Mouse (Mus musculus) limb, embryonic 15.5 days (tissue): ENCODE measurements around the gene Nfia. TPM values are rescaled to one million over a fixed set of nuclear protein-coding genes. Genes with fewer than 3 reads are reported as not detected.

Experiments
- ATAC-seq: fragments of 200-750 bp; cut with Nextera tagmentation; 2 replicates; pipeline ENCODE4 v1.8.0; 2017; ENCODE audit warnings: low read depth, moderate TSS enrichment; ENCODE audit not compliant: insufficient number of reproducible peaks, low FRiP score, low TSS enrichment
- H3K27ac ChIP-seq: fragments of 300-500 bp; sonication (generic); 2 replicates; pipeline ENCODE4 v1.5.1; 2015; ENCODE audit warnings: moderate library complexity, mild to moderate bottlenecking, inconsistent platforms
- H3K27me3 ChIP-seq: fragments of 300-500 bp; sonication (generic); 2 replicates; pipeline ENCODE4 v1.6.1; 2015; ENCODE audit warnings: inconsistent platforms
- H3K36me3 ChIP-seq: fragments of 300-500 bp; sonication (generic); 2 replicates; pipeline ENCODE4 v1.6.1; 2015; ENCODE audit warnings: inconsistent platforms
- H3K4me1 ChIP-seq: fragments of 300-500 bp; sonication (generic); 2 replicates; pipeline ENCODE4 v1.6.1; 2015; ENCODE audit warnings: inconsistent platforms
- H3K4me2 ChIP-seq: fragments of 300-500 bp; sonication (generic); 2 replicates; pipeline ENCODE4 v1.6.1; 2015; ENCODE audit warnings: mild to moderate bottlenecking, inconsistent platforms
- H3K4me3 ChIP-seq: fragments of 300-500 bp; sonication (generic); 2 replicates; pipeline ENCODE4 v1.5.1; 2015; ENCODE audit warnings: mild to moderate bottlenecking, inconsistent platforms
- H3K9ac ChIP-seq: fragments of 300-500 bp; sonication (generic); 2 replicates; pipeline ENCODE4 v1.6.1; 2015; ENCODE audit warnings: inconsistent platforms
- H3K9me3 ChIP-seq: fragments of 300-500 bp; sonication (generic); 2 replicates; pipeline ENCODE4 v1.6.1; 2016; ENCODE audit warnings: inconsistent platforms
- WGBS: fragments of 180-500 bp; shearing (Covaris S2); methylation state at CpG from one replicate; pipeline ENCODE4 v1.1.7; 2015; 5-methylcytosine and 5-hydroxymethylcytosine counted together
- polyA plus RNA-seq: library from polyadenylated mRNA; unstranded; fragments of >200 nt; fragmentation: Nextera tagmentation; extraction: Ambion mirVana; gene quantifications from 2 replicates; pipeline ENCODE4 v1.2.1, GENCODE M21; 2015

The Nfia gene
- polyA plus RNA-seq, 1 experiment from 2014 or later: 64.9 TPM

DNA sequence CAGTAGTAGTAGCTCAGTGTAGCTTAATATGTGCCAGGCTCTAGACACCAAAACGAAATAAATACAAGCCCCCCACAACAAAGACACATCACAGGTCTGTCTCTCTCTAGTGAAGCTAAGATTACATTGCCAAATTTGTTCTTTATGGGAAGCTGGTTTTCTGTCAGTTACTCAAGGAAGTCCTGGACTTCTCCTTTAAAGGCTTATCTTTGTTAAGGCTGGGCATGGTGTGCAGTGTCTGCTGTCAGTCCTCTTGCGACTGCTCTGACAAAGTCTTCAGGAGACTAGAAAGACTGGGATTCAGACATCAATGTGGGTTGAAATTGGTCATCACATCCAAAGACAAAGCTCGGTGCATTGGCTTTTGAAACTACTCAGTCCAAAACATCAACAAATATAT lies 36.4 kb downstream of the Nfia start:
- no peak overlapping the region for H3K27ac ChIP-seq
- H3K9ac ChIP-seq: no peak overlapping the region
- H3K4me2 ChIP-seq: no peak overlapping the region
- no peaks in the 10 kb centered on the region for H3K9me3 ChIP-seq
- 83% methylated on average over 3 of the region's 3 CpGs for WGBS
- H3K4me1 ChIP-seq: peaks cover 8% of the 10 kb centered on the region; the same call in 1 of the 2 replicates
- no peaks in the 10 kb centered on the region for H3K27me3 ChIP-seq
- ATAC-seq: no peak
- H3K4me3 ChIP-seq: no peak overlapping the region
- H3K36me3 ChIP-seq: no peaks in the 10 kb centered on the region

DNA sequence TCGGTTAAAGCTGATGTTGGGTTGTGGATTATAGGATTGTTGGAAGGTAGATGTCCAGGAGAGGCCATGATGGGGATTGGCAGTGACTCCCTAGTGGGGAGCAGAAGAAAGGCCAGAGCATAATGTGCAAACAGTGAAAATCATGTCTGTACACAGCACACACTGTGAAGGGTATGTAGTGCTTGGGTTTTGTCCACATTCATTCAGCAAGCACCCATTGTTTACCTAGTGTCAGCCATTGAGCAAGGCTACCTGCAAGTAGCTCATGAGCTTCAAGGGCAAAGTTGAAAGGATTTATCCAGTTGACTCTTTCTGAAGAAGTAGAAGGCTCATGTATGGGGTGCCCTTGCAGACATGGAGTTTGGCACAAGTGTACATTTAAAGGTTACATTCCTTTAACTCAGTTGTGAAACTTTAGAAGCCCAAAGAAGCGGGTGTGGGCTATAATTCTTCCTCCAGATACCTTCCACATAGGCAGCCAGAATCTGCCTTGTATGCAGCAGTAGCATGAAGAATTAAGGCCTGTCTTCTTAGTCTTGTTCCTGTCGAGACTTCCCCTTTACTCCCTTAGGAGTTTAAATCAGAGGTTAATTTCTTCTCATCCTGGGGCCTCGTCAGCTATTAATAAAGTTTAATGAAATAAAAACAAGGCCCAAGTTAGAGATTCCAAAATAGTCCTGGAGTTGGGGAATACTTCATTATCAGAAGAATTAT lies 37.2 kb downstream of the Nfia start:
- 65% methylated on average over 4 of the region's 4 CpGs for WGBS
- Histone ChIP-seq H3K9me3 (no peaks in the 10 kb centered on the region), H3K27me3 (no peaks in the 10 kb centered on the region), H3K4me2 (no peak overlapping the region), H3K4me1 (peaks cover 11% of the 10 kb centered on the region; the same call in 1 of the 2 replicates), H3K4me3 (no peak overlapping the region), H3K9ac (no peak overlapping the region), H3K27ac (no peak overlapping the region), H3K36me3 (no peaks in the 10 kb centered on the region)
- ATAC-seq: no peak

DNA sequence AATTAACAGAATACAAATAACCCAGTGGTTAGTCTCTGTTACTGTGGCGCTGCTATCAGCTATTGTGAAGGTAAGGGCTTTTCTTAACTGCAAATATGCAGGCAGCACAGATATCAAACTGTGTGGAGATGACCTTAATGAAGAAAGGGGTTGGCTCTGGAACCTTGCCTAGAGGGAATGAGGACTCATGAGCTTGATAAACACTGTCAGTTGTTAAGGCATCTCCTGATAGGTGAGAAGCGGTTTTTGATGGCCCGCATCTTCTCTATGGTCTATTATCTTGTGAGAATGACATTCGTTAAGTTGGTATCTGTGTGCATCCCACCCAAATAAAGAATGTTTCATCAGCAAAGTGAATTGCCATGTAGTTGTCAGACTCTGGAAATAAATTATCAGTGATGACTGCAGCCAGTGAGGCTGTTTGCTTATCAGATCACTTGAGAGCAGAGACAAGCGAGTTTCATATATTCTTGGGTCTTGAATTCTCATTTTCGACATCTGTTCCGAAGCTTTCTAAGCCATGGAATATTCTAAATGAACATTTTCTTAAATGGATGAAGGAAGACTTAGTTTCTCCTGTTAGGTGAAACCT lies 37.9 kb downstream of the Nfia start:
- H3K9me3 ChIP-seq: no peaks in the 10 kb centered on the region
- H3K4me1 ChIP-seq: peaks cover 8% of the 10 kb centered on the region; the same call in 1 of the 2 replicates
- no peaks in the 10 kb centered on the region for H3K36me3 ChIP-seq
- H3K4me3 ChIP-seq: no peak overlapping the region
- ATAC-seq: no peak
- 88% methylated on average over 7 of the region's 7 CpGs for WGBS
- H3K27ac ChIP-seq: no peak overlapping the region
- no peaks in the 10 kb centered on the region for H3K27me3 ChIP-seq
- no peak overlapping the region for H3K4me2 ChIP-seq
- H3K9ac ChIP-seq: no peak overlapping the region

DNA sequence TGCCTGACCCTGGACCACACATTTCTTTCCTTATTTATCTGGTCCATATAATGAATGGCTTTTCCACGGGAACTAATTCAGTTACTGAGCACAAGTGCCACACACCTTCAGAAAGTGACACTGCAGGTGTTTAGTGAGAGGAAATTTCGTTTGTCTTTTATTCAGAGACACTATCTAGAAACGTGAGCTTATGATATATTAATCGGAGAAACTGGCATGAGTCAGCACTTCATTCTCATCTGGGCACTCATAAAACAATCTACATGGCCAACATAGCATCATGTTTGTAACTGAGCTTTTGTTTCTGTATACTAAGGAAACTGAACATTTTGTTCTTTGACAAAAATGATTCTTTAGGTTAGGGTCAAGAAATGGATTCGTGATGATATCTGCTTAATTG lies 40.5 kb downstream of the Nfia start:
- H3K9ac ChIP-seq: no peak overlapping the region
- no peaks in the 10 kb centered on the region for H3K36me3 ChIP-seq
- no peak overlapping the region for H3K4me2 ChIP-seq
- WGBS: 86% methylated on average over 5 of the region's 5 CpGs
- ATAC-seq: no peak
- no peaks in the 10 kb centered on the region for H3K9me3 ChIP-seq
- H3K27ac ChIP-seq: no peak overlapping the region
- peaks cover 14% of the 10 kb centered on the region for H3K4me1 ChIP-seq
- no peak overlapping the region for H3K4me3 ChIP-seq
- H3K27me3 ChIP-seq: no peaks in the 10 kb centered on the region

DNA sequence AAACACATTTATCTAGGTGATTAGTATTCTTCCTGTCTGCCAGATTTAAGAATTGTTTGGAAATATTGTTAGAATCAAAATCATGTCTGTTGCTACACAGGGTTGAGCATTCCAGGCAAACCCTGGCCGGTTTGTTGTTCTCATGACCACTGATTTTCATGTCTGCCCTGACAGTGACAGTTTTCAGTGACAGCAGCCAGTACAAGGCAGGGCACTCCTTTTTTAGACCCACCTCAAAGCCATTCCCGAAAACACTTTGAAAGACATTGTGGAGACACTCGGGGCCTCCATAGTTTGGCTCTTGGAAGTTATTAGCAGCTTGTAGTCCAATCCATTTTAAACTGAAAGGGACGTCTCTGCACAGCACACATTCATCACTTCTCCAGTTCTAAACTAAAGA lies 41.5 kb downstream of the Nfia start:
- H3K27me3 ChIP-seq: no peaks in the 10 kb centered on the region
- H3K4me3 ChIP-seq: no peak overlapping the region
- no peak overlapping the region for H3K27ac ChIP-seq
- no peaks in the 10 kb centered on the region for H3K36me3 ChIP-seq
- no peak overlapping the region for H3K9ac ChIP-seq
- H3K4me2 ChIP-seq: no peak overlapping the region
- H3K9me3 ChIP-seq: no peaks in the 10 kb centered on the region
- 79% methylated on average over 4 of the region's 4 CpGs for WGBS
- peaks cover 16% of the 10 kb centered on the region for H3K4me1 ChIP-seq
- no peak for ATAC-seq

DNA sequence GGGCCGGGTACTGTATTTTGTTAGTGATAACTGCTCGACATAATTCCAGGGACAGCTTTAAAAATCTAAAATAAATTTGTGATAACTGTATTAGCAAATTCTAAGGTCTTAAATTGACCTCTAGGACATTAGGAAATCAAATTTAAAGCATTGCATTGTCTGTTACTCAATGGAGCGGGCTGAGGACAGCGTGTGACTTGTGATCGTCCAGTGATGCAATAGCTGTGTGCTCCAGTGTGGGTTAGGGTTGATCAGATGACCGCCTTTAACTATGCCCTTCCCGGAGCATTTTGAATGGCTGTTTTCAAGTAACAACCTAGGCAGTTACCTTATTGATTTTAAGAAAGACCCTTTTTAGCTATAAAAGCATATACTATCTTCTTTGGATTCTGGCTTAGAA lies 42.0 kb downstream of the Nfia start:
- no peak for ATAC-seq
- Histone ChIP-seq H3K4me2 (no peak overlapping the region), H3K9ac (no peak overlapping the region), H3K9me3 (no peaks in the 10 kb centered on the region), H3K27me3 (no peaks in the 10 kb centered on the region), H3K4me1 (peaks cover 14% of the 10 kb centered on the region), H3K36me3 (no peaks in the 10 kb centered on the region), H3K4me3 (no peak overlapping the region), H3K27ac (no peak overlapping the region)
- 91% methylated on average over 7 of the region's 7 CpGs for WGBS

DNA sequence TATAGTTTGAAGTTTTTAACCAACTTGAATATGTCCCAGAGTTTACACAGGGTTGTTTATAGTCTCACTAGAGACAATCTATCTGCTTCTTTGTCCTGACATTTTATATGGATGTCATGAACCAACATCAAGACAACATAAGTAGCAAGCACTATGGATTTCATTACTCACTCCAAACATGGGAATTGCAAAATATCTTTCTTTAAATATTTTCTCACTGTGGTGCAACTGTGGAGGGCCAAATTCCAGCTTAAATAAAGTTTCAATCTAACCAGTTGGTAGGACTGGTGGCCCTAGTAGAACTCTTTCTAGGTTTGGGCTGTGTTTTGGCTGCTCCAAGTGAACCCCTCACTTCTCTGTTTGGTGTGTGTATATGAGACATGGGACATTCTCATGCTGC lies 43.5 kb downstream of the Nfia start:
- ATAC-seq: no peak
- Histone ChIP-seq H3K4me3 (no peak overlapping the region), H3K36me3 (no peaks in the 10 kb centered on the region), H3K27ac (no peak overlapping the region), H3K9ac (no peak overlapping the region), H3K9me3 (no peaks in the 10 kb centered on the region), H3K4me1 (peaks cover 11% of the 10 kb centered on the region; the same call in 1 of the 2 replicates), H3K4me2 (no peak overlapping the region), H3K27me3 (no peaks in the 10 kb centered on the region)

DNA sequence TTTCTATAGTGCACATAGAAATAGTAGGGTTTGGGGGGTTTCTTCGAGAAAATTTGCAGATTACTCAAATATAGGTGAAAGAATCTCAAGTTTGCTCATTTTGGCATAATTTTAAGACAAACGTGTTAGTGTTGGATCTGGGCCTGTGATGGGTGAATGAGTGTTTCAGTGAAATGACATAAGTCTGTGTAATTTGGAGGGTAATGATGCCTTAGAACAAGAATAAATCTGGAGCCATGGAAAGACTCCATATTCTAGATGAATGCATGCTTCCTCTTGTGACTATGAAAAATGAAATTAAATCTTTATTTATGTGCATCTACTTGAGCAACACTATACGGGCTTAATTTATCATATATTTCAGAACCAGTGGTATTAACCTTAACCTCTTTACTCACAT lies 44.2 kb downstream of the Nfia start:
- H3K27ac ChIP-seq: no peak overlapping the region
- WGBS: 80% methylated on average over 3 of the region's 3 CpGs
- H3K4me3 ChIP-seq: no peak overlapping the region
- H3K4me2 ChIP-seq: no peak overlapping the region
- no peaks in the 10 kb centered on the region for H3K27me3 ChIP-seq
- H3K4me1 ChIP-seq: peaks cover 11% of the 10 kb centered on the region; the same call in 1 of the 2 replicates
- H3K9me3 ChIP-seq: no peaks in the 10 kb centered on the region
- no peak overlapping the region for H3K9ac ChIP-seq
- H3K36me3 ChIP-seq: no peaks in the 10 kb centered on the region
- no peak for ATAC-seq

DNA sequence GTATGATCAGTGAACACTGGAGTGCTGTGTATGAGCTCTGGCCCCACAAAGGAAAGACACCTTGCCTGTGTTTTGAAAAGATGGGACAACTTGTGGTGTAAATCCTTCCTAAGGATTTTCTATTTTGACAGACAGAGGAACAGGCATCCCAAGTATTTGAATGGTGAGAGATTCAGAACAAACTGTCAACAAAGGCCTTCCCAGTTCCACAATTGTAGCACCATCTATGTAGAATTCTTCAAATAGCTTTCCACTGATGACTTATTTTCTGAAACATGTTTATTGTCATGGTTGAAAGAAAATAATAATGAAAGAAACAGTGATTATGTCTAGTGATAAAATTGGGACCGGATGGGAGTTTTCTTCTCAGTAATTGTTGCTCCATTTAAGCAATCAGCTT lies 45.2 kb downstream of the Nfia start:
- Histone ChIP-seq H3K4me1 (peaks cover 11% of the 10 kb centered on the region; the same call in 1 of the 2 replicates), H3K4me3 (no peak overlapping the region), H3K36me3 (no peaks in the 10 kb centered on the region), H3K4me2 (no peak overlapping the region), H3K9me3 (no peaks in the 10 kb centered on the region), H3K27ac (no peak overlapping the region), H3K27me3 (no peaks in the 10 kb centered on the region), H3K9ac (no peak overlapping the region)
- no peak for ATAC-seq
- WGBS: 69% methylated on average over 1 of the region's 1 CpGs

DNA sequence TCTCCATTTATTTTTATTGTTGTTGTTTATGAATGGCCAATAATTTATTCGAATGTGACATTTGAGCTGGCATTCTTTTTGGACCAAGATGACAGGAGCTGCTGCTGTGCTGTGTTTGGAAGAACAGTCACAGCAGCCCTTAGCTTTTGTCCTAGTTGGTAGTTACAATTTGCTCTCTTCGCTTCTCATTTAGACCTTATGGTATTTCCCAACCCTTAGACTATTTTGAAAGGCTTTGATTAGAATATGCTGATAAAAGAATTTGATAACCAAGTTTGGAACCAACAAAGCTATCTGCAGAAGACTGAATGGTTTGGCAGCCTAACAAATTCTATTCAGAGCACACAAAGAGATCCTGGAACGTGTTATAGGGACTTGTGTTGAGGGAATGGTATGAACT lies 46.0 kb downstream of the Nfia start:
- Histone ChIP-seq H3K36me3 (no peaks in the 10 kb centered on the region), H3K4me1 (peaks cover 11% of the 10 kb centered on the region; the same call in 1 of the 2 replicates)
- WGBS: 76% methylated on average over 3 of the region's 3 CpGs

DNA sequence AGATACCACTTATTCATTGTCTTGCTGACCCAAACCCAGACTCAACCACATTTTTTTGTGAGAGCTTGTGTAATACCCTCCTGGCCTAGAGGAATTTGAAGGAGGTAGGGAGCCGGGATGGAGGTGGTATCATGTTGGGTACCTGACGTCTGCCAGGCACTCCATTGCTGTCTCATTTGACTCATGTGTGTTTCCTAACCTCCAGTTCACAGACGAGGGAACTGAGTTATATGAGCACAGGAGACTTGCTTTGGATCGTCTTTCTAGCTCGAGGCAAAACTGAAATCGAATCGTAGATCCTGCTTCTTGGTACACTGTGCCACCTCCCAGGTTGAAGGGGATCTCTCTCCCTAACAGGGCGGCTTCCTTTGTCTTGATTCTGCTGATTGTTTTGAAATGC lies 46.6 kb downstream of the Nfia start:
- no peak overlapping the region for H3K4me3 ChIP-seq
- ATAC-seq: no peak
- H3K4me1 ChIP-seq: peaks cover 8% of the 10 kb centered on the region; the same call in 1 of the 2 replicates
- H3K36me3 ChIP-seq: no peaks in the 10 kb centered on the region
- no peak overlapping the region for H3K9ac ChIP-seq
- WGBS: 63% methylated on average over 8 of the region's 8 CpGs
- H3K9me3 ChIP-seq: no peaks in the 10 kb centered on the region
- no peak overlapping the region for H3K27ac ChIP-seq
- no peak overlapping the region for H3K4me2 ChIP-seq
- H3K27me3 ChIP-seq: no peaks in the 10 kb centered on the region

More for the DNA sequence above, 46.0 kb downstream of the Nfia start:
- no peaks in the 10 kb centered on the region for H3K27me3 ChIP-seq
- no peak overlapping the region for H3K9ac ChIP-seq
- H3K4me2 ChIP-seq: no peak overlapping the region
- ATAC-seq: no peak
- no peaks in the 10 kb centered on the region for H3K9me3 ChIP-seq
- no peak overlapping the region for H3K27ac ChIP-seq
- H3K4me3 ChIP-seq: no peak overlapping the region

DNA sequence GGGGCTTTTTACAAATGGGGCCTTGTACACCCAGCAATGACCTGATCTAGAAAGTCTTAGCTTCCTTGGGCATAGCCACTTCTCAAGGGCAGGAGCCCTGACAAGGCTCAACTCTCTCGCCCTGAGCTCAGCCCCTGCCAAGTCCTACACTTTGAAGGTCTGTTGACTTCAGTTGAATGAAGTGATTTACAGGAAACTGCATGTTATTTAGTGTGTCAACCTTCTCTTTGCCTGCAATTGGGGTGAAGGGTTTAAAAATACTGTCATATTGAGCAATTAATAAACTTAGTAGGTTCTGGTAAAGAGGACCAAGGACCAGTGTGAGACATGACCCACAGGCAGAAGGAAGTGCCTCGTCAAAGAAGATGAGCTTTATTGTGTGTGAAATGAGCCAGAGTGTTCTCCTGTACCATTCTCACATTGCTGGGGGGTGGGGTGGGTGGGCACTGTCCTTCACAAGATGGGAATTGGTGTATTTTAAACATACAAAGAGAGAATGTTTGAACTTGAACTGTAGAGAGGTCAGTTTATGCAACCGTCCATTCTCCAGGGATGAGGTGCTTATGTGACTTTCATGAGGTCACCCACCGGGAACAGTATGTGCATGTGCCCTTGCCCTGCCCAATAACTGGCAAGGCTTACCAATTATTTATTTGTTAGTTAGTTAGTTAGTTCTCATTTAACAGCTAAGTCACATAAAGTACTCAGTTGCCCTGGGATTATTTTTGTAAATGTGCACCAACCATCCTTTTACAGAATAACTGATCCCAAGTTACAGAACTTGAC lies 48.1 kb downstream of the Nfia start:
- Histone ChIP-seq H3K4me1 (peaks cover 12% of the 10 kb centered on the region), H3K27me3 (no peaks in the 10 kb centered on the region), H3K9me3 (no peaks in the 10 kb centered on the region), H3K4me3 (no peak overlapping the region), H3K36me3 (no peaks in the 10 kb centered on the region), H3K27ac (no peak overlapping the region), H3K4me2 (no peak overlapping the region), H3K9ac (no peak overlapping the region)
- WGBS: 78% methylated on average over 4 of the region's 4 CpGs
- ATAC-seq: no peak
